Mouse (Mus musculus): ENCODE data around the gene Fbxo6. TPM values are rescaled to one million over a fixed set of nuclear protein-coding genes. Genes with fewer than 3 reads are reported as not detected.

The Fbxo6 gene
- polyA plus RNA-seq, 1 experiment, result 89.7 TPM

- H3K4me3 ChIP-seq, result peak overlapping the region; percentile 23
- no peak overlapping the region for H3ac ChIP-seq (ENCODE audit: control insufficient read depth, insufficient read length)
- TF ChIP-seq CEBPB (IDR thresholded peaks at IDR 0.05; ENCODE audit: insufficient read depth, poor library complexity, severe bottlenecking) (no peak), MYOD1 (IDR thresholded peaks at IDR 0.05; ENCODE audit: control insufficient read depth in 1 of 3, insufficient read length in 2 of 3, low read depth in 2 of 3) (peak in 1 of 3 experiments; percentile 21)
- H3K4me2 ChIP-seq (ENCODE audit: low read depth), result peak overlapping the region; percentile 75
- H3K36me3 ChIP-seq (ENCODE audit: control insufficient read depth, insufficient read depth), result no peaks in the 10 kb centered on the region
- peaks cover 11% of the 10 kb centered on the region for H3K27me3 ChIP-seq (ENCODE audit: control insufficient read depth, insufficient read depth, insufficient read length)
- no peaks in the 10 kb centered on the region for H3K79me2 ChIP-seq (ENCODE audit: control insufficient read depth, insufficient read depth)
These were observed 7.8 kb upstream of the Fbxo6 start for GRCm38 (mm10) chr4:148159544-148160435.

GRCm38 (mm10) chr4:148158436-148159348 lies 6.8 kb upstream of the Fbxo6 start:
- no peaks in the 10 kb centered on the region for H3K36me3 ChIP-seq (ENCODE audit: control insufficient read depth, insufficient read depth)
- no peak overlapping the region for H3ac ChIP-seq (ENCODE audit: control insufficient read depth, insufficient read length)
- peak overlapping the region; percentile 23 for H3K4me3 ChIP-seq
- no peaks in the 10 kb centered on the region for H3K79me2 ChIP-seq (ENCODE audit: control insufficient read depth, insufficient read depth)
- H3K4me2 ChIP-seq (ENCODE audit: low read depth), result peak overlapping the region; percentile 24
- TF ChIP-seq TCF3 (IDR thresholded peaks at IDR 0.05; ENCODE audit: insufficient read length, low read depth) (no peak), MYOG (IDR thresholded peaks at IDR 0.05; ENCODE audit: control insufficient read depth in 1 of 3, insufficient read depth in 1 of 3, insufficient read length in 2 of 3, low read depth in 2 of 3) (no peak), POLR2AphosphoS2 (IDR thresholded peaks at IDR 0.05; ENCODE audit: insufficient read length, low read depth) (no peak), TCF12 (IDR thresholded peaks at IDR 0.05; ENCODE audit: insufficient read depth, poor library complexity, severe bottlenecking) (no peak), SRF (IDR thresholded peaks at IDR 0.05; ENCODE audit: control insufficient read depth, insufficient read length, low read depth) (no peak), USF1 (IDR thresholded peaks at IDR 0.05; ENCODE audit: low read depth) (no peak), MYOD1 (IDR thresholded peaks at IDR 0.05; ENCODE audit: control insufficient read depth in 1 of 3, insufficient read length in 2 of 3, low read depth in 2 of 3) (no peak), CEBPB (IDR thresholded peaks at IDR 0.05; ENCODE audit: insufficient read depth, poor library complexity, severe bottlenecking) (no peak), MAX (IDR thresholded peaks at IDR 0.05; ENCODE audit: low read depth) (no peak), E2F4 (IDR thresholded peaks at IDR 0.05; ENCODE audit: insufficient read depth) (no peak), POLR2A (IDR thresholded peaks at IDR 0.05; ENCODE audit: insufficient read length, low read depth) (no peak), REST (IDR thresholded peaks at IDR 0.05; ENCODE audit: insufficient read depth, insufficient read length) (no peak)
- H3K27me3 ChIP-seq (ENCODE audit: control insufficient read depth, insufficient read depth, insufficient read length), result no peaks in the 10 kb centered on the region

DNA sequence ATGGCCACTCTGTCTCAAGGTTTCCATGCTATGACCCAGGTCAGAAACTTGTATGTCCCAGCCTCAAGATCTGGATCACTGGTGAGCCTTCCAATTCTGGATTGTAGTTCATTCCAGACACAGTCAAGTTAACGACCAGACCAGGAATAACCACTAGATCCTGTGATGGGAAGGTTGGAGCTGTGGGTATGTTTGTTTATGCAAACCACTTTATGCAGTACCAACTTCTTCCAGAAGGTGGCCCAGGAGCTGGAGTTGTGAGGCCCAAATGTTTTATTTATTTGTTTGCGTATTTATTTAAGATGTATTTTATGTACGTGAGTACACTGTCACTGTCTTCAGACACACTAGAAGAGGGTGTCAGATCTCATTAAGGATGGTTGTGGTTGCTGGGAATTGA lies 3.0 kb upstream of the Fbxo6 start:
- Histone ChIP-seq H3K4me3 (no peak overlapping the region), H3K27me3 (ENCODE audit: control insufficient read depth, insufficient read depth, insufficient read length) (no peaks in the 10 kb centered on the region), H3K4me2 (ENCODE audit: low read depth) (no peak overlapping the region), H3K36me3 (ENCODE audit: control insufficient read depth, insufficient read depth) (no peaks in the 10 kb centered on the region), H3K79me2 (ENCODE audit: control insufficient read depth, insufficient read depth) (no peaks in the 10 kb centered on the region), H3ac (ENCODE audit: control insufficient read depth, insufficient read length) (no peak overlapping the region)
- no peak for TF ChIP-seq USF1 (IDR thresholded peaks at IDR 0.05; ENCODE audit: low read depth)
- TF ChIP-seq POLR2AphosphoS2 (IDR thresholded peaks at IDR 0.05; ENCODE audit: insufficient read length, low read depth), result no peak
- TF ChIP-seq TCF3 (IDR thresholded peaks at IDR 0.05; ENCODE audit: insufficient read length, low read depth), result no peak
- TF ChIP-seq MAX (IDR thresholded peaks at IDR 0.05; ENCODE audit: low read depth), result no peak
- TF ChIP-seq TCF12 (IDR thresholded peaks at IDR 0.05; ENCODE audit: insufficient read depth, poor library complexity, severe bottlenecking), result no peak
- no peak for TF ChIP-seq POLR2A (IDR thresholded peaks at IDR 0.05; ENCODE audit: insufficient read length, low read depth)
- TF ChIP-seq SRF (IDR thresholded peaks at IDR 0.05; ENCODE audit: control insufficient read depth, insufficient read length, low read depth), result no peak
- TF ChIP-seq E2F4 (IDR thresholded peaks at IDR 0.05; ENCODE audit: insufficient read depth), result no peak
- no peak for TF ChIP-seq MYOD1 (IDR thresholded peaks at IDR 0.05; ENCODE audit: control insufficient read depth in 1 of 3, insufficient read length in 2 of 3, low read depth in 2 of 3)
- TF ChIP-seq MYOG (IDR thresholded peaks at IDR 0.05; ENCODE audit: control insufficient read depth in 1 of 3, insufficient read depth in 1 of 3, insufficient read length in 2 of 3, low read depth in 2 of 3), result no peak
- no peak for TF ChIP-seq CEBPB (IDR thresholded peaks at IDR 0.05; ENCODE audit: insufficient read depth, poor library complexity, severe bottlenecking)
- no peak for TF ChIP-seq REST (IDR thresholded peaks at IDR 0.05; ENCODE audit: insufficient read depth, insufficient read length)

- no peak overlapping the region for H3K4me3 ChIP-seq
- no peak overlapping the region for H3K4me2 ChIP-seq (ENCODE audit: low read depth)
- H3ac ChIP-seq (ENCODE audit: control insufficient read depth, insufficient read length), result no peak overlapping the region
- H3K36me3 ChIP-seq (ENCODE audit: control insufficient read depth, insufficient read depth), result no peaks in the 10 kb centered on the region
- no peaks in the 10 kb centered on the region for H3K27me3 ChIP-seq (ENCODE audit: control insufficient read depth, insufficient read depth, insufficient read length)
- no peak for TF ChIP-seq USF1 (IDR thresholded peaks at IDR 0.05; ENCODE audit: low read depth)
- no peak for TF ChIP-seq REST (IDR thresholded peaks at IDR 0.05; ENCODE audit: insufficient read depth, insufficient read length)
- TF ChIP-seq CEBPB (IDR thresholded peaks at IDR 0.05; ENCODE audit: insufficient read depth, poor library complexity, severe bottlenecking), result no peak
- no peak for TF ChIP-seq POLR2A (IDR thresholded peaks at IDR 0.05; ENCODE audit: insufficient read length, low read depth)
- no peak for TF ChIP-seq MAX (IDR thresholded peaks at IDR 0.05; ENCODE audit: low read depth)
- TF ChIP-seq POLR2AphosphoS2 (IDR thresholded peaks at IDR 0.05; ENCODE audit: insufficient read length, low read depth), result no peak
- TF ChIP-seq TCF12 (IDR thresholded peaks at IDR 0.05; ENCODE audit: insufficient read depth, poor library complexity, severe bottlenecking), result no peak
- TF ChIP-seq TCF3 (IDR thresholded peaks at IDR 0.05; ENCODE audit: insufficient read length, low read depth), result no peak
- no peak for TF ChIP-seq MYOD1 (IDR thresholded peaks at IDR 0.05; ENCODE audit: control insufficient read depth in 1 of 3, insufficient read length in 2 of 3, low read depth in 2 of 3)
- no peak for TF ChIP-seq E2F4 (IDR thresholded peaks at IDR 0.05; ENCODE audit: insufficient read depth)
- TF ChIP-seq MYOG (IDR thresholded peaks at IDR 0.05; ENCODE audit: control insufficient read depth in 1 of 3, insufficient read depth in 1 of 3, insufficient read length in 2 of 3, low read depth in 2 of 3), result no peak
- no peak for TF ChIP-seq SRF (IDR thresholded peaks at IDR 0.05; ENCODE audit: control insufficient read depth, insufficient read length, low read depth)
- H3K79me2 ChIP-seq (ENCODE audit: control insufficient read depth, insufficient read depth), result no peaks in the 10 kb centered on the region
These were observed 2.1 kb upstream of the Fbxo6 start for GRCm38 (mm10) chr4:148154006-148154405.

All from myocyte (in vitro differentiated cells).